In the genomic region with DNA sequence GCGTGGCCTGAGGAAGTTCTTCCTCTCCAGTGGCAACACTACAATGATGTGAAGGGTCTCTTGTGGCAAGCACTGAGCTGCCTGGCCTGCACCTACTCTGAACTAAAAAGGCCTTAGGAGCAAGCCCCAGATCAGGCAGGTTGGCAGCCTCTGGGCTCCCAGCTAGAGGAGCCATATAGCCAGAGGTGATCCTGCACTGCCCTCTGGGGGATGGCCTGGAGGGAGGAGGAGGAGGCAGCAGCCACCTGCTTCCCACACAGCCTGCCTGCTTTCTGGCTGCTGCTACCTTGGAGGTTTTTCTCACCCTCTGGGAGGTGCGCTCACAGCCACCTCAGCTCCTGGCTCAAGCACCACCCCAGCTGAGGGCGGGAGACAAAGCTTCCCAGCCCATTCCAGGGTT, we compare ENCODE assay signal across 9 mouse cellular contexts. TPM values are rescaled to one million over a fixed set of nuclear protein-coding genes. Genes with fewer than 3 reads are reported as not detected.
DNase-seq lines count a peak whose midpoint lies in the region; ATAC-seq and TF ChIP-seq lines count a peak whose summit lies in the region.
"Had no signal": no experiment of that assay in that cellular context is flagged by ENCODE, and none has a peak within 500 bp of the region (broad histone marks: within the 10 kb centered on the region; RNA-seq: fewer than 3 reads in every experiment).

No protein-coding gene starts in this region.

- H3K4me1 ChIP-seq in intestine, embryonic 15.5 days (replicated peaks) = no peaks in the 10 kb centered on the region
- H3K4me1 ChIP-seq in midbrain, postnatal 0 days (ENCODE audit: insufficient read depth, low read length) = no peaks in the 10 kb centered on the region

- H3K9me3 ChIP-seq in intestine, embryonic 15.5 days = no peaks in the 10 kb centered on the region
- H3K9me3 ChIP-seq in midbrain, postnatal 0 days (ENCODE audit: low read length) = 0 out of 2 replicates have a peak, but pooled peaks cover 3% of the 10 kb centered on the region

- H3K4me3 ChIP-seq in intestine, embryonic 15.5 days (replicated peaks) = no peak overlapping the region
- no peak overlapping the region for H3K4me3 ChIP-seq in midbrain, postnatal 0 days (ENCODE audit: low read depth, low read length)

- no peak overlapping the region for H3K27ac ChIP-seq in intestine, embryonic 15.5 days
- H3K27ac ChIP-seq in midbrain, postnatal 0 days (ENCODE audit: low read depth, low read length) = no peak overlapping the region

- peak; percentile 62 for TF ChIP-seq CTCF in midbrain, postnatal 0 days (IDR thresholded peaks at IDR 0.05)

- no peak overlapping the region for H3K4me2 ChIP-seq in intestine, embryonic 15.5 days (replicated peaks)
- H3K4me2 ChIP-seq in midbrain, postnatal 0 days (ENCODE audit: low read depth, low read length, poor library complexity, severe bottlenecking) = no peak overlapping the region

- no peak overlapping the region for H3K9ac ChIP-seq in intestine, embryonic 15.5 days
- no peak overlapping the region for H3K9ac ChIP-seq in midbrain, postnatal 0 days (replicated peaks; ENCODE audit: low read length, poor library complexity, severe bottlenecking)

- no peaks in the 10 kb centered on the region for H3K27me3 ChIP-seq in intestine, embryonic 15.5 days (replicated peaks)
- H3K27me3 ChIP-seq in midbrain, postnatal 0 days (ENCODE audit: insufficient read depth, low read length) = no peaks in the 10 kb centered on the region

- intact Hi-C loops in left cerebral cortex, postnatal 14 days (cut with DNase I) = no loop called here

- H3K36me3 ChIP-seq in intestine, embryonic 15.5 days = no peaks in the 10 kb centered on the region
- H3K36me3 ChIP-seq in midbrain, postnatal 0 days (ENCODE audit: insufficient read depth, low read length) = no peaks in the 10 kb centered on the region

- DNase-seq in adrenal gland, postnatal 36 days = peak; percentile 14 to 15
- DNase-seq in adrenal gland, adult (ENCODE audit: inconsistent age in 2 of 2, low spot score in 1 of 2) = no peak
- DNase-seq in 416B (ENCODE audit: low read depth) = peak; percentile 21
- peak; percentile 53 for DNase-seq in embryo, embryonic 11 days
- no peak for DNase-seq in midbrain, postnatal 0 days (ENCODE audit: low spot score)
- DNase-seq in T-cell, adult 2 months (ENCODE audit: low spot score) = no peak
- DNase-seq in left cerebral cortex, postnatal 14 days (ENCODE audit: low spot score in 2 of 2) = no peak

- 40% methylated on average over 3 of the region's 3 CpGs for WGBS in intestine, embryonic 15.5 days
- WGBS in midbrain, postnatal 0 days = 28% methylated on average over 3 of the region's 3 CpGs

- ATAC-seq in intestine, embryonic 15.5 days = 0 out of 2 replicates have a peak, but pooled peaks have one; percentile 31
- no peak for ATAC-seq in midbrain, postnatal 0 days (ENCODE audit: low FRiP score)

RNA-seq across cellular contexts. Expression of gene 7530416G11Rik, which starts 22.4 kb away (rescaled TPM):
- not detected for total RNA-seq in adrenal gland, postnatal 36 days (2021)
- polyA plus RNA-seq in intestine, embryonic 15.5 days (2015; fragmentation: Nextera tagmentation; extraction: Ambion mirVana) = not detected in 2 replicates
- not detected in 2 replicates for total RNA-seq in midbrain, postnatal 0 days (2014; rRNA removed)
- not detected in 2 replicates for polyA plus RNA-seq in midbrain, postnatal 0 days (2015; fragmentation: Nextera tagmentation; extraction: Ambion mirVana)
- total RNA-seq in left cerebral cortex, postnatal 14 days (2021) = not detected
- polyA plus RNA-seq: heart, embryonic 14.5 days had no signal

Comparison
In these comparisons a context has a peak if more than half of its experiments do, and no peak if none do; other contexts are left out.
1. DNase-seq: peak in adrenal gland, postnatal 36 days (2 of 2), 416B (single experiment) and embryo, embryonic 11 days (single experiment); none in adrenal gland, adult (0 of 2), midbrain, postnatal 0 days (single experiment), T-cell, adult 2 months (single experiment) and left cerebral cortex, postnatal 14 days (0 of 2).